12 mouse cellular contexts compared by ENCODE assay signal in the genomic region with DNA sequence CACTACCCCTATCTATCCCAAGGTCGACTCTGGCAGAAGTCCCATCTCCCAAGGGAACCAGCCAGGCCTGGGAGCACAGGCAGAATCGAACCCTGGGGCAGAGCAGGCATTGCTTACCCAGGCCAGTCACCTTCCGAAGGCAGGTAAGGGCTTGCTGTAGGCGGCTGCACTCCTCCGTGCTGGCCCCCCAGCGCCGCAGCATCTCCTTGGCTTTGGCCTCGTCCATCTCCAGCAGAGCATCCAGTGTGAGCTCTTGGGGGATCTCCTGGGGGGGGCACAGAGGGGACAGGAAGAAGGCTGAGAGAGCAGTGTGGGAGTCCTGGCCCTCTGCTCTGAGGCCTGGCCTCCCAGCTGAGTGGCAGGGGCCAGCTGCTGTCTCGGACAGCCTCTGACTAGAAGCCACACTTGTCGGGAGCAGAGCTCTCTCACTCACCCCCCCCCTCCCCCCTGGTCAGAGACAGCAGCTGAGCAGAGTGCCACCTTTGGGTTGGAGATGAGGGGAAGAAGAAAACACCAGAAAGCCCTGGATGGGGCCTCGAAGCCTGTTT.
DNase-seq lines count a peak whose midpoint lies in the region; ATAC-seq lines count a peak whose summit lies in the region.
"Had no signal": no experiment of that assay in that cellular context is flagged by ENCODE, and none has a peak within 500 bp of the region (broad histone marks: within the 10 kb centered on the region; RNA-seq: fewer than 3 reads in every experiment).

No protein-coding gene starts in this region.

- no peak for ATAC-seq in hindbrain, embryonic 12.5 days (ENCODE audit: low FRiP score)
- ATAC-seq in hindbrain, embryonic 16.5 days = no peak
- ATAC-seq in intestine, embryonic 16.5 days = no peak
- ATAC-seq in stomach, embryonic 15.5 days (ENCODE audit: insufficient read depth, low FRiP score, low read depth) = no peak

- H3K36me3 ChIP-seq in hindbrain, embryonic 12.5 days = peaks cover 6% of the 10 kb centered on the region
- peaks cover 7% of the 10 kb centered on the region; the same call in 1 of the 2 replicates for H3K36me3 ChIP-seq in hindbrain, embryonic 16.5 days (ENCODE audit: control insufficient read depth, insufficient read depth, low read length)
- H3K36me3 ChIP-seq in intestine, embryonic 16.5 days (ENCODE audit: control insufficient read depth, insufficient read depth, low read length) = no peaks in the 10 kb centered on the region
- H3K36me3 ChIP-seq in stomach, embryonic 15.5 days = 0 out of 2 replicates have a peak, but pooled peaks cover 2% of the 10 kb centered on the region

- peak; percentile 43 for DNase-seq in ovary, postnatal 36 days (ENCODE audit: low spot score)
- DNase-seq in ovary, postnatal 10 days (ENCODE audit: low spot score) = no peak
- DNase-seq in urinary bladder, postnatal 25 days (ENCODE audit: low spot score) = no peak
- no peak for DNase-seq in left cerebral cortex, adult 8-10 months (ENCODE audit: low spot score in 2 of 2)
- DNase-seq: adrenal gland, adult 2 months; cerebellum, adult 11 months; lung, embryonic 14.5 days had no signal

- peak overlapping the region; percentile 64 for H3K27ac ChIP-seq in hindbrain, embryonic 12.5 days
- no peak overlapping the region for H3K27ac ChIP-seq in hindbrain, embryonic 16.5 days (ENCODE audit: low read depth, low read length)
- H3K27ac ChIP-seq in intestine, embryonic 16.5 days (ENCODE audit: low read length) = peak overlapping the region; percentile 16; the same call in 1 of the 2 replicates
- peak overlapping the region; percentile 42; the same call in 1 of the 2 replicates for H3K27ac ChIP-seq in stomach, embryonic 15.5 days

- H3K4me3 ChIP-seq in hindbrain, embryonic 12.5 days = no peak overlapping the region
- H3K4me3 ChIP-seq in hindbrain, embryonic 16.5 days (ENCODE audit: low read length) = no peak overlapping the region
- H3K4me3 ChIP-seq in intestine, embryonic 16.5 days (ENCODE audit: low read length) = no peak overlapping the region
- no peak overlapping the region for H3K4me3 ChIP-seq in stomach, embryonic 15.5 days (replicated peaks)
- H3K4me3 ChIP-seq: erythroblast, embryonic 14.5 days had no signal

- H3K4me2 ChIP-seq in hindbrain, embryonic 12.5 days (replicated peaks) = no peak overlapping the region; the same call in 1 of the 2 replicates
- no peak overlapping the region for H3K4me2 ChIP-seq in hindbrain, embryonic 16.5 days (ENCODE audit: low read length)
- no peak overlapping the region for H3K4me2 ChIP-seq in intestine, embryonic 16.5 days (ENCODE audit: low read depth, low read length)
- H3K4me2 ChIP-seq in stomach, embryonic 15.5 days = no peak overlapping the region
- H3K4me2 ChIP-seq: lung, embryonic 14.5 days had no signal

- peaks cover 15% of the 10 kb centered on the region for H3K4me1 ChIP-seq in hindbrain, embryonic 12.5 days
- peaks cover 3% of the 10 kb centered on the region; the same call in 1 of the 2 replicates for H3K4me1 ChIP-seq in hindbrain, embryonic 16.5 days (ENCODE audit: control insufficient read depth, insufficient read depth, low read depth, low read length)
- peaks cover 10% of the 10 kb centered on the region; the same call in 1 of the 2 replicates for H3K4me1 ChIP-seq in intestine, embryonic 16.5 days (ENCODE audit: control insufficient read depth, insufficient read depth, low read length)
- peaks cover 4% of the 10 kb centered on the region for H3K4me1 ChIP-seq in stomach, embryonic 15.5 days

- WGBS in hindbrain, embryonic 12.5 days = 69% methylated on average over 11 of the region's 11 CpGs
- WGBS in hindbrain, embryonic 16.5 days = 67% methylated on average over 11 of the region's 11 CpGs
- WGBS in intestine, embryonic 16.5 days = 68% methylated on average over 11 of the region's 11 CpGs
- 65% methylated on average over 11 of the region's 11 CpGs for WGBS in stomach, embryonic 15.5 days

- H3K9me3 ChIP-seq in hindbrain, embryonic 12.5 days (replicated peaks) = no peaks in the 10 kb centered on the region; the same call in 1 of the 2 replicates
- H3K9me3 ChIP-seq in hindbrain, embryonic 16.5 days (ENCODE audit: control insufficient read depth, low read length) = no peaks in the 10 kb centered on the region
- no peaks in the 10 kb centered on the region for H3K9me3 ChIP-seq in intestine, embryonic 16.5 days (ENCODE audit: control insufficient read depth, low read length)
- no peaks in the 10 kb centered on the region for H3K9me3 ChIP-seq in stomach, embryonic 15.5 days

- H3K9ac ChIP-seq in hindbrain, embryonic 12.5 days = peak overlapping the region; percentile 45; the same call in 1 of the 2 replicates
- no peak overlapping the region for H3K9ac ChIP-seq in hindbrain, embryonic 16.5 days (ENCODE audit: low read depth, low read length)
- peak overlapping the region; percentile 21; the same call in 1 of the 2 replicates for H3K9ac ChIP-seq in intestine, embryonic 16.5 days (ENCODE audit: low read depth, low read length)
- no peak overlapping the region for H3K9ac ChIP-seq in stomach, embryonic 15.5 days
- H3K9ac ChIP-seq: lung, embryonic 14.5 days had no signal

- no peaks in the 10 kb centered on the region for H3K27me3 ChIP-seq in hindbrain, embryonic 12.5 days
- H3K27me3 ChIP-seq in hindbrain, embryonic 16.5 days (replicated peaks; ENCODE audit: control insufficient read depth, insufficient read depth, low read length) = no peaks in the 10 kb centered on the region
- no peaks in the 10 kb centered on the region for H3K27me3 ChIP-seq in intestine, embryonic 16.5 days (replicated peaks; ENCODE audit: control insufficient read depth, insufficient read depth, low read length)
- no peaks in the 10 kb centered on the region for H3K27me3 ChIP-seq in stomach, embryonic 15.5 days (replicated peaks)

Comparison
In these comparisons a context has a peak if more than half of its experiments do, and no peak if none do; other contexts are left out.
1. H3K9ac ChIP-seq: peak in hindbrain, embryonic 12.5 days (single experiment) and intestine, embryonic 16.5 days (single experiment); none in hindbrain, embryonic 16.5 days (single experiment) and stomach, embryonic 15.5 days (single experiment).